Mouse (Mus musculus) cerebellum, adult 8-10 months (tissue): ENCODE data around the gene Sh2b2.

Source experiments
- DNase-seq: peaks from one replicate; pipeline ENCODE4 v3.0.0; 2022

Gene Sh2b2

DNA sequence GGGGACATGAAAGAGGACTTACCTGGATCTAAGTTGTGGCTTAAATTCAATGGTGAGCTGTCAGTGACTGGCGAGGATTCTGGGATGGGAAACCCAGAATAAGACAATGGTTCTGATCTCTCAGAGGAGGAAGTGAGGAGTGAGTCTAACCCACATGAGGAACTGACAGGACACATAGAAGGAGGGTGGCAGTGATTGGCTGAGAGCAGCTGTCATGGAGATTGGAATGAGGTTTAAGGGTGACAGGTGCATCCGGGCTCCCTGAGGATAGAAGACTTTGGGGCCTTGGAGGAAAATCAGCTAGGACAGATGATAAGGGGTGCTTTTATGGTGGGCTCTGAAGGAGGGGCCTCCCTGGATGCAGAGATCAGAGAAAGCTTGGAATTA lies at the start of gene Sh2b2:
Gene Sh2b2 (minus strand): TSS at position 105 of the 387 bp plus-strand sequence.
- no peak for DNase-seq

DNA sequence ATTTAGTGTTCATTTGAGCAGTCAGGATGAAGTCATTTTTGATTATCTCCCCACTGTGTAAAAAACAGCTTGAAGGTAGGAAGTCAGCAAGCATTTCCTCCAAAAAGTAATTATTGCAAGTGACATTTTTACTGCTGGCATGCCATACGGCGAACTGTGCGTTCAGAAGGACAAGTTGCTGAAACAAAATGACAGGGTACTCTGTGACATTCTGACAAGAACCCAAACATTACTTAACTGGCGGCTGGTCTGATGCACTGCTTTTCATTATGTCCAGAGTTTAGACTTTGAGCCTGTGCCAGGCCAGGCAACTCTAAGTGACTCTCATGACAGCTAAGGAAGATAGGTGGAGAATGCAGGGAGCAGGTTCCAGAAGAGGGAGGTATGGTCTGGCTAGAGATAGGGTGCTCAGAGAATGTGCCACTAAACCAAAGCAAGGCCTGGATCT lies 46.6 kb upstream of the Sh2b2 start:
- peak; percentile 26 for DNase-seq

DNA sequence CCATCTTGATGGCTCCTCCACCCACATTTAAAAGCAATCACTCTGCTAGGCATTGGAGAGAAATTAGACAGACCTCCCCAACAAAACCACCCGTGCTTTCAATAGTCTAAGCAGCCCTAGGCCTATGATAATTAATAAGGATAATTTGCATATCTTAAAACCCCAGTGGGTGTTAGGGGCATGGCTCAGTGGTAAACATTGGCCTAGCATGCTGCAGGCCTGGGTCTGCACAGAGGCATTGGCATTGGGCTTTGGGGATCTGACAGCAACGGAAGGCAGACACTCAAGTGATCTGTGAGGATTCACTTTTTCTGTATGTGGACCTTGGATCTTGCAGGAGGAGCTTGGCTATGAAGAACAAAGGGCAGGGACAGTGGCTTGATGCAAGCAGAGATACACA lies 46.0 kb upstream of the Sh2b2 start:
- no peak for DNase-seq

DNA sequence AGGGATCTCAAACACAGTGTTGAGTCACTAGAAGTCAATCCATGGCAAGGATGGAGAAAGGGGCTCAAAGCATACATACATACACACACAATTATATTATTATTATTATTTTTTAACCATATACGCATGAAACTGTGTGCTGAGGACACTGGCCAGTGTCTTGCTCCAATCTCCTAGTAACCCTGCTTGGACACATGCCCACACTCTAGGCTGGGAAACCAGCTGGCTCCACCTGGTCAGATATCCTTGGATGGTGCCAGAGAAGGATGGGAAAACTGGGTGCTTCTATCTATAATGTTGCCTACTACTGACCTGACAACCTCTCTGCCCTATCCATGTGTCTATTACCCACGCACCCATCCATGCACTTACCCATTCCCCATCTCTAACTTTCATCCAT lies 45.2 kb upstream of the Sh2b2 start:
- no peak for DNase-seq

DNA sequence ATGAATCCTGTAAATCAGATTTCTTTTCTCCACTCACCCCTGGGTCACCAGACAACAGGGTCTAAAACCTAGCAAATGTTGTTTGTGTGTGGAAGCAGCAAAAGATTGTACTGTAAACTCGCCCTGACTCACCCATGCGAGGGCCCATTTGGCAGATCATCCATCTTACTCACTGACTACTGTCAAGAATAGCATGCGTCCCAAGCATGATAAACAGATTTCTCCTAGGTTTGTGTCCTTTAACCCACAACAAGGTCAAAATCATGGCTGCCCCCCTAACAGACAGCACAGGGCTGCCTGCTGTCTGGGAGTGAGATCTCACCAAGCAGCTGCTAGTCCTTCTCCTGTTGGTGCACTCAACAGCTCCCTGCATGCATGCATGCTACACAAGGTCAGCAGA lies 43.4 kb upstream of the Sh2b2 start:
- no peak for DNase-seq

DNA sequence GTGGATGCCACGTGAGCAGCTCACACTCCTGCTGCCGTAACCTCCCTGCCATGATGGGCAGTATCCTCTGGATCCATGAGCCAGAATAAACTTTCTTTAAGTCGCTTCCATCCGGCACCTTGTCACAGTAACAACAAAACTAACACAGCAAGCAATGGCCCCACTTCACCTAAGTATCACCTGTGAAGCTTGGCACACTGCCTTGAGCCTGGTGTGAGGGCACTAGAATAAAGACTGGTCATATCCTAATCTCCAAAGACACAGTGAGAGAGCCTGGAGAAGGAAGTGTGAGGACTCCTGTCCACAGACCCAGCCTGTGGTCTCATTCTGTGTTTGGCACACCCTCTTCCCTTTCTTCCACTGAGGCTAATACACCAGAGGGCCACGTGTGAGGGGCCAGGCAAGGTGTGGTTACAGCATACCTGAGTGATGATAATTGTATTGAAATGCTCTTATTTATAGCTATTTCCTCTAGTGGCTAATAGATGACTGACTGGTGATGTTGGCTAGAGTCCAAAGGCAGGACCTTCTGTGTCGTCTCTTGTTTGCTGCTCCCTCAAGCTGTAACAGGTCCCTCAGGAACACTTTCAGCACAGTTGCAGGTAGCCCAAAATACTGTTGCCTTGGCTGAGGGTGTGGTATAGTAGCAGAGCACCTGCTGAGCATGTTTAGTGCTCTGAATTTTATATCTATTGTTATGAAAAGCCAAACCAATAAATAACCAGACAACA lies 42.2 kb upstream of the Sh2b2 start:
- peak; percentile 34 for DNase-seq

DNA sequence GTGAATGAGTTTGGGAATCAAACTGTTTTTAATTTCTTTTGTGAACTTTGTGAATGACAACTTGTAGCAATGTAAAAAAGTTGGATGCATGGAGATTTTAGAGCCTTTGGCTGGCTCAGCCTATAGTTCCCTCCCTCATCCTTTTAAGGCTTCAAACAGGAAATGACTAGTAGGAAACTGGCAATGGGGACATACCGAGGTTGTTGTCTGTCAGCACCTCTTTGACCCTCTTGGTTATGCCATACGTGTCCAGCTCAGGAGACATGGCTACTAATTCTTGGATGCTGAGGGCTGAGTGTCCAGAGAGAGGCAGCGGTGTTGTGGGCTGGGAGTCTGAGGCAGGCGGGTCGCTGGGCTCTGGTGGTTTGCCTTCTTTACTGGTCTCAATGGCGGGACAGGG lies 40.2 kb upstream of the Sh2b2 start:
- no peak for DNase-seq

DNA sequence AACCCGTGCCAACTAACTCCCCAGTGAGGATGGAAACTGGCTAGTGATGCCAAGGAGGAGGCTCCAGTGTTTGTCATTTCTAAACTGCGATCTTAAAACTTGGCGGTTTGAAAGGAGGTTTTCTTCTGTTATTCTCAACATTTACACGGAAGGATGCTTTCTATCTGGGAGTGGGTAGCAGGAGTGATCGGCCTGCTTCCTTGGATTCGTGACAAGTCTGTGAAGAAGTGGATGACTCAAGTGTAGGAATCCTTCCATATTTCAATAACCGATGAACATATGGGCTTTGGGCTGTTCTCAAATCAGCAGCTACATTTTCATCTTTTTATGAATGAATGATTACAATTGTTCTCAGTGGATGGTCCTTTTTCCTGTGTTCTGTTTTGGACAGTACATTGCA lies 38.8 kb upstream of the Sh2b2 start:
- no peak for DNase-seq

DNA sequence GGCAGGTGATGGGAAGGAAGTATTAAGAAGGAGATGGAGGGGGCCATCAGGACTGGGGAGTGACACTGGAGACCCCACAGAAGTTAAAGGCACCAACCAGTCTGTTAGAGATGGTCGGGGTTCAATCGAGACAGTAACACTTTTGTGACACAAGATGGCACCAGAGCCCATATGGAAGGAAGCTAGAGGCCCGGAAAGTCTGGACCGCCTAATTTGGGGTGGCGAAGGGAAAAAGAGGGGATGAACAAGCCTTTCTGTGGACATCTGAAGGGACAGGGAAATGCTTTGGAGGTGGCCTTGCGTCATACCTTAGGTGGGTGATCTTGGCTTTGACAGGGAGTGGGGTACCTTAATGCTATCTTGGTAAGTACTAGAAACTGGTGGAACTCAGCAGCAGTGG lies 35.0 kb upstream of the Sh2b2 start:
- DNase-seq, result peak; percentile 41

DNA sequence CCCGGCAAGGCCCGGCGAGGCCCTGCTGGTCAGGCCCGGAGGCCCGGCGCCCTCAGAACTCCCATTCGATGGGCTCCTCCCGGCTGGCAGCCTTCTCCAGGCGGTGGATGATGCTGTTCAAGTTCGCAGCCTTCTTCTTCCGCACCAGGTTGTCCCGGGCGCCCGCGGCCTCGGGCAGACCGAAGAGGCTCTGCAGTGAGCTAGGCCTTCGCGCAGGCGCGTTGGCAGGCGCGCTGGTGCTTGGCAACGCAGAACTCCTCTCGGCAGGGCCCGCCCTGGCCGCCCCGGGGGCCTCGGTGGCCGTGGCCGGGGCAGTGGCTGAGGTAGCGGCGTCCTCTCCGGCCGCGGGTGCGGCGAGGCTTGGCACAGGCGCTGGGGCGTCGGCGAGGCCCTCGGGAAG lies 28.4 kb upstream of the Sh2b2 start:
- no peak for DNase-seq

DNA sequence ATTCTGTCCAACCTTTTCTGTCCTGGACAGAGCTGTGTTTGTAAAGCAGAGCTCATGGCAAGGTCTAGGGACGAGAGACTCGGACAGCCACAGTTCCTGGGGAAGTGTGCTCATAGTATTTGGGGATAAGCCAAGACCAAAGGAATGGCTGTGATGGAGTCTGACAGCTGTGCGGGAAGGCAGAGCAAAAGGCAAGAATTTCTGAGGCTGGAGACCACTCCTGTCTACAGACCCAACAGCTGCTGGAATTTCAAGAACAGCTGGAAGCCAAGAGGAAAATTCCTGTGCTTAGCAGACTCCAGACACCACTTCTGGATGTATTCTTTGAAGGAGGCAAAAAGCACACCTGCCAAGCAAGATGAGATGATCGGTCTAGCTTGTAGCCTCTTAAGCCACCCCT lies 23.6 kb upstream of the Sh2b2 start:
- DNase-seq, result no peak

DNA sequence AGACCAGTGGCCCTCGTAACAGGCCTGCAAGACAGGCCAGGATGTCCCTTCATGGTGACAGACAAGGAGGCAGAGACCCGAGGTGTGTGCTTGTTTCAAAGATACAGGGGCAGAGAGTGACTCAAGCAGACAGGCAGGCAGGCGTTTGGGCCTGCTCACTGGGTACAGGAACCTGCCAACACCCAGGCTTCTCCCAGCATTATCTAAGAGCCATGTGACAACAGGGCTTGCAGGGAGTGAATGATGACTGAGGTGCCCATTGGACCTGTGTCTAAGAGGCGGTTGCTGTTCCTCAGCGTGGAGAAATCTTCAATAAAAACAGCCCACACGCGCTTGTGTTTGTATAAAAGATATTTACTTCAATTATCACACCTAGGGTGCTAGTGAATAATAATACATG lies 19.7 kb upstream of the Sh2b2 start:
- no peak for DNase-seq

DNA sequence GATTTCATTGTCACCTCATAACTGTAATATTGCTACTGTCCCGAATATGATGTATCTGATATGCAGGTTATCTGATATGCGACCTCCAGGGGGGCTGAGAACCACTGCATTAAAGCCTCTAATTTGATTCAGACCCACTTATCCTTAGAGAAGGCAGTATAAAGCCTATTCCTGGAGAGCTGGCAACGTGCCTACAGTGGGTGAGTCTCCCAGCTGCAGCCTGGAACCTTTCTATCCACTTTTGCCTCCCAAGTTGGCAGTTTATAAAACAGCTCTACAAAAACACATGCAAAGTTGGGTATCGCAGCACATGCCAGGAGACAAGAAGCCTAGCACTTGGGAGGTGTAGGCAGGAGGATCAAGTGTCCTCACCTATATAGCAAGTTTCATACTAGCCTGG lies 17.0 kb upstream of the Sh2b2 start:
- no peak for DNase-seq

DNA sequence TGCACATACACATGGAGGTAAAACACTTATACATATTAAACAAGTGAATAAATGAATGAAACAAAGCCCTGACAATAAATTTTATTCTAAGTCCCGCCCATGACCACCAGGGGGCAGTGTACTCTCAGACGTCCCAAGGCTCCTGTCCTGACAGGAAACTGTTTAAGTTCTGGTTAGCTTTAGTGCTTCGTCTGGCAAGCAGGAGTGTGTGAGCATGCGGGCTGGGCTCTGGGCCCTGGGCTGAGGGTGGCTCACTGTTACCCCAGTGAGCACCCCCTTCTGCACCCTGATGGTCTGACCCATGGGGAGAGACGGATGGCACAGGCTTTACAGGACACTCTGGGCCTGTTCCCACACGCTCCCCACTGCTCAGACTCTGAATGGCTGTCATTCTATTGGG lies 12.6 kb upstream of the Sh2b2 start:
- DNase-seq, result peak; percentile 69

DNA sequence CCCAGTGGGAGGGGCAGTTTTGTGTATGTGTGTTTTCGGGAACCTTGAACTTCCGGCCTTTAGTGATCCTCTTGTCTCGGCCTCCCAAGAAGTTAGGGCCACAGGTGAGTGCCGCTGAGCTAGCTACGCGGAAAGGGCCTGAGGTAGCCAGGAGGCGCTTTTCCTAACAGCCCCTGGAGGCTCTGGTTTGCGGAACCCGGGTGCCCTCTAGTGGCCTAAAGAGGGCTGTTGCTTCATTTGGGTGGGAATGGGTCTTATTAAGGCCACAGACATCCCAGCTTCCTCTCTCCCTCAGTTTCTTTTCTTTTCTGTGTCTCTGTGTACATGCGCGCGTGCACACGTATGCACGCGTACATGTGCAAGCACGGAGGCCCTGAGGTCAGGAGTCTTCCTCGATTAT lies 6.5 kb upstream of the Sh2b2 start:
- DNase-seq, result peak; percentile 69

DNA sequence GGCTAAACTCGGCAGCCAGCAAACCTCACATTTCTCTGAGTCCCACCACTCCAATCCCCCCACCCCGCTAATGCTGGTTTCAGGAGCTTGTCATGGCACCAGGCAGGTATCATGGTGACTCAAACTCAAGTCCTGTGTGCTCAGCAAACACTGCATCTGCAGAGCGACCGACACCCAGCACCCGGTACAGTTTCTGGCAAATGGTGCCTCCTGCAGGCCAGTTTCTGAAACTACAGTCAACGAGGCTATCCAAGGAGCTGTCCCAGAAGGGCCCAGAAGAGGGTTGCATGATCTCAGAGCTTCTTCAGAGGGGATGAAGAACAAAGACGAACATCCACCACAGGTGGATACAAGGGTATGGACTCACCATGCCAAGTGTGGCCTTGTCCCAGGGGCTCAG lies 4.6 kb upstream of the Sh2b2 start:
- DNase-seq, result no peak

DNA sequence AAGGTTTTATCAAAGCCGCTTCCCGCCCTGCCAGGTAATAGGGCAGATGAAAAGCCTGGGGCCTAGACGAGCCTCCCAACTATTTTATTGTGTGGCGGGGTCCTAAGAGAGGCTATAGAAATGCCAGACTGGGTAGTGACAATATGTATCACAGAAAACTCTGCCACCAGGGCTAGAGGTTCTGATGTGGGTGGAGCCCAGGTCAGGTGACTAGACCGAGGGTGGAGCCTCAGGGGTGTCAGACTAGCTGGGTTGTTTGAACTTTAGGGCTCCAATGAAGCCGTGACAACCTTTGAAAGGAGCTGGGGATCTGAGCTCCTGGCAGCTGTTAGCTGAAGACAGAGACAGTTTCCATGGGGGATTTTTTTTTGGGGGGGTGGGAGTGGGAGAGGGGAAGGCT lies 2.1 kb upstream of the Sh2b2 start:
- DNase-seq, result no peak

DNA sequence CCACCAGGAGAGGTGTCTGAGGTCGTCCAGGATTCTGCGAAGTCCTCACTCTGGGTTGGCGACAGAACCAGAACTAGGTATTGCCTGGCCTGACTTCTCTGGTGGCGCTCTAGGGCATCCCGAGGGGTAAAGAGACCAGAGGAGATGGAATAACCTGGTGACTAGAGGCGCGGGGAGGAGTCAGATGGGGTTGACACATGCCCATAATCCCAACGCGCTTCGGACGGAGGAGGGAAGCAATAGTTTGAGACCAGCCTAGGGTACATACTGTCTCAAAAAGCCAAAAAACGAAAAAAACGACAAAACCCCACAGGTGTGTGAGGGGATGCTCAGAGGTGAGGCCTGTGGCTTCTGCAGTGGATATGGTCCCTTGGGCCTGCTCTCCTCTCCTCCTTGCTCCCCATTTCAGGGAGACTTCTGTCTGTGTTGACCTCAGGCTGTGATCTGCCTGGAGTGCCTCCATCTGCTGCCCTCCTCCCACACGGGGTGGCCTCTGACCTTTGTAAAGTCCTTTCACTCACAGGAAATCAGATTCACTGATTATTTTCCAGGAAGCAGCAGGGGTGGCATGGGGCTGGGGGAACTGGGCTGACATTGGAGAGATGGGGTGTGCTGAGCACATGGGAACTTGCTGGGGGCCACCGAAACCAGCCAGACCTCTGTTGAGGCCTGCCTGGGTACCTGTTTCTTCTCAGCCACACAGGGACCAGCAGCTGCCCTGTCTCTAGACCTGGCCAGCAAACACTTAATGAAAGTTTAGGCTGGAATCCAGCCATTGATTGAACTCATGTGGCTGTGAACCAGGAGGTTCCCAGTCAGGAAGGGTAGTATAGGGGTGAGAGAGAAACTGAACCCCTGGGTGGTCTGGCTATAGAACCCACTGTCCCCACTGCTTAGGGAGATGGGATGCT lies 560 bp downstream of the Sh2b2 start:
- no peak for DNase-seq

DNA sequence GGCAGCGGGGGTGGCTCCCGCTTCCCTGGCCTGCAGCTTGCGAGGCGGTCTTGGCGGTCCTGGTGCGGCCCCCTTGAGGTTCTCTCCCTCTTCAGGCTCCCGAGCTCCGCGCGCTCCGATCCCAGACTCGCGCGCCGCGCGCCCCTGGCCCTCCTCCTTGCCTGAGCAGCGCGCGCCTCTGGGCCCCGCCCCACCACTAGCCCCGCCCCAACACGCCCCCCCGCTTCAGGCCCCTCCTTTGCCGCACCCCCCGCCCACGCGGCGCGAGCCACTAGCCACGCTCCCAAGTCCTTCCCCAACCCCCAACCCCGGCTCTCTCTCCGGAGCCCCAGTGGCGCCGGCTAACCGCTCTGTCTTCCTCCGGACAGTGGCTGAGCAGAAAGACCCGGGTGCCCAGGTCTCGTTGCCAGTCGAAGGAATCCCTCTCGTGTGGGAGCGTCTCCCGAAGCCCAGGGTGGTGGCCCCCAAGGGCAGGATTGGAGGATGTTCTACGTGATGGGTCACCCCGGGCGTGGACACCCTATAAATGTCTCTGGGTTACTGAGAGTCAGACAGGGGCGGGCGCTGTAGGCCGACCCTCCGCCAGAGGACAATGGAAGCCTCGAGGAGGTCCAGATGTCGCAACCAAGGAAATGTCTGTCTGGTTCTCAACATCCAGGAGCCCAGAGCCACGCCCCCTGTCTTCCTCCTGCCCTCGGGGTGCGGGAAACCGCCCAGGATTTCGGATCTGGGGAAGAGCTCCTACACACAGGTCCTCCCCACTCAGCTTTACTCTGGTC lies 1.4 kb downstream of the Sh2b2 start:
- DNase-seq, result peak; percentile 40

DNA sequence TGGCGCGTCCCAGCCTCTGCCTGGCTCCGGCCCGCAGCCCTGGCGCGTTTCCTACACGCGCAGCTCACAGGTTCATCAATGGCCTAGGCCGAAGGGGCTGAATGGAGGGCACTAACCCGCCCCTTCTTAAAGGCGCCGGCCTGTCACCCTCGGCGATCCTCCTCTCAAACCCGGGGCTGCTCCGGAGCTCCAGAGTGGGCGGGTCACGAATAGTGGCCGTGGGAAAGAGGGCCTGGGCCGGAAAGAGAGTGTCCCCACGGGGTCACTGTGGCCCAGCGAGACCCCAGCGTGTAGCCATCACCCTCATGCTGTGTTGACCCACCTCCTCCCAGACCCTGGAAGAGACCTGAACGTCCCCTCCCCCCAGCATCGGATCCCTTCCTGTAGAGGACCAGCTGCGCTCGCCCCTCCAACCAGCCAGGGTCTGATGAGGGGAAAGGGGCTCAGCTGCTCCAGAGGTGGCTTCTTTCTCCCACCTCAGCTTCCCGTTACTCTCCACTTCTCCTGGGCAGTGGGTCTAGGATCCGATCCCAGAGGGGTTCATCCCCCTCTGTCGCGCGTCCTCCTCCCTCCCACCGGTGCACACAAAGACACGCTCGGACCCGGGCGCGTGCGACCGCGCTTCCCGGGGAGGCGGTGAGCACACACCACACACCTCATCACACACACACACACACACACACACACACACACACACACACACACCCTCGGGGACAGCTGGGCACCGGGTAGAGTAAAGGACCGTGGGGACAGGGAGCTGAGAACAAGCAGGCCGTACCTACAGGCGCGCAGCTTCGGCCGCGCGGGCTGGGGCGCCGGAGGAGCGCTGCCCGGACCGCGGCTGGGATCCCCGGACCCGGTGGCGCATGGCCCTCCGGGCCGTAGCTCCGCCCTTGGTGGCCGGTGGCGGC lies 2.2 kb downstream of the Sh2b2 start:
- DNase-seq, result peak; percentile 19

DNA sequence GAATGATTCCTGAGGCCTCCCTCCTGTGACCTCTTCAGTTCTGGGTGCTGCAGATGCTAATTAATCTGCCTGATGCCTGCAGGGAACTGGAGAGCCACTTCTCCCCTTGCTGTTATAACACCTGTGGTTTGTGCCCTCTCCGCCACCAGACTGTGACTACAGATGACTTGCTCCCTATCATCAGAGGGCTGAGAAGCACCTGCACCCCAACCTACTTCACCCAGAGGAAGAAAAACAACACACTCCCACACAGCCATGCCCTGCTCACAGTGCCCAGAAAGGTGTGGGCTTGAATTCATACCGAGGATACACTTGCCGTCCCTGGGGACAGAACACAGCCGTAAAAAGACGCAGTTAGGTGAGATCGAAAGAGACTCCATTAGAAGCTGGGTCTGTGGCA lies 5.2 kb downstream of the Sh2b2 start:
- no peak for DNase-seq

DNA sequence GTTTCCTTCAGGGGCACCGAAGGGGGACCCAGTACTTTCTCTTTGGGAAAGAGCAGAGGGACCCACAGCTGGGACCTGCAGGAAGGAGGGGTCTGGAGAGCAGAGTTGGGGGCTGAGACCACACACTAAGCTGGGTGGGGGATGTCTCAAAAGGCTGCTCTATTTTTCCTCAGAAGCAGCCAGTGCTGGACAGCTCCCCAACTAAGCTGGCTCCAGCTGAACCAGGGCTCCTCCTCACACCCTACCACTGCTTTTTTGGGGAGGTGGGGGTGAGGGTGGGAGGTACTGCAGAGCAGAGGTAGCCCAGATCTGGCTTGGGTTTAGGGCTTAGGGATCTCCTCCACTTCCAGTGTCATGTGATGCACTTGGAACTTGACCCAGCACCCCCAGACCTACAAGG lies 6.0 kb downstream of the Sh2b2 start:
- DNase-seq, result no peak
